Mouse (Mus musculus) ES-Bruce4 (cell line): ENCODE measurements around the gene Cdsn. TPM values are rescaled to one million over a fixed set of nuclear protein-coding genes. Genes with fewer than 3 reads are reported as not detected.

Source experiments
- H3K27ac ChIP-seq: 2 replicates; pipeline ENCODE4 v1.5.1; 2012; ENCODE audit warnings: low read length, inconsistent platforms; ENCODE audit not compliant: insufficient read depth
- H3K27me3 ChIP-seq: 2 replicates; pipeline ENCODE4 v1.6.1; 2012; ENCODE audit warnings: mild to moderate bottlenecking, low read length, inconsistent platforms; ENCODE audit not compliant: control insufficient read depth, poor library complexity, insufficient read depth, severe bottlenecking
- H3K36me3 ChIP-seq: 2 replicates; pipeline ENCODE4 v1.6.1; 2012; ENCODE audit warnings: inconsistent platforms, mild to moderate bottlenecking, low read length, moderate library complexity; ENCODE audit not compliant: control insufficient read depth, poor library complexity, insufficient read depth, severe bottlenecking
- H3K4me1 ChIP-seq: one replicate; pipeline ENCODE4 v1.8.1; 2011; ENCODE audit warnings: low read length; ENCODE audit not compliant: control insufficient read depth, insufficient read depth
- H3K4me3 ChIP-seq: 2 replicates; pipeline ENCODE4 v1.5.1; 2011; ENCODE audit warnings: low read depth, mild to moderate bottlenecking, low read length
- H3K9ac ChIP-seq: 2 replicates; pipeline ENCODE4 v1.6.1; 2012; ENCODE audit warnings: low read depth, mild to moderate bottlenecking, inconsistent platforms; ENCODE audit not compliant: poor library complexity, severe bottlenecking
- H3K9me3 ChIP-seq: replicated peaks from 2 replicates; pipeline ENCODE4 v1.6.1; 2012; ENCODE audit warnings: mild to moderate bottlenecking, low read length, inconsistent platforms; ENCODE audit not compliant: control insufficient read depth, poor library complexity, insufficient read depth, severe bottlenecking
- CTCF ChIP-seq: IDR thresholded peaks from one replicate; pipeline ENCODE4 v1.8.1; 2011; ENCODE audit warnings: low read depth, low read length
- EP300 ChIP-seq: IDR thresholded peaks from 2 replicates; pipeline ENCODE4 v1.6.1; 2011; ENCODE audit warnings: low read depth, low read length; ENCODE audit not compliant: insufficient read depth
- POLR2A ChIP-seq: IDR thresholded peaks from one replicate; pipeline ENCODE4 v1.8.1; 2011; ENCODE audit warnings: low read length; ENCODE audit not compliant: insufficient read depth
- polyA plus RNA-seq: library from polyadenylated mRNA; stranded (reverse); fragments of >200 nt; gene quantifications from 2 replicates; pipeline ENCODE4 v1.2.4, GENCODE M21; 2011; ENCODE audit warnings: low read depth; ENCODE audit not compliant: missing spikeins, insufficient read depth, insufficient read length

Gene Cdsn
- polyA plus RNA-seq, 1 experiment = not detected

DNA sequence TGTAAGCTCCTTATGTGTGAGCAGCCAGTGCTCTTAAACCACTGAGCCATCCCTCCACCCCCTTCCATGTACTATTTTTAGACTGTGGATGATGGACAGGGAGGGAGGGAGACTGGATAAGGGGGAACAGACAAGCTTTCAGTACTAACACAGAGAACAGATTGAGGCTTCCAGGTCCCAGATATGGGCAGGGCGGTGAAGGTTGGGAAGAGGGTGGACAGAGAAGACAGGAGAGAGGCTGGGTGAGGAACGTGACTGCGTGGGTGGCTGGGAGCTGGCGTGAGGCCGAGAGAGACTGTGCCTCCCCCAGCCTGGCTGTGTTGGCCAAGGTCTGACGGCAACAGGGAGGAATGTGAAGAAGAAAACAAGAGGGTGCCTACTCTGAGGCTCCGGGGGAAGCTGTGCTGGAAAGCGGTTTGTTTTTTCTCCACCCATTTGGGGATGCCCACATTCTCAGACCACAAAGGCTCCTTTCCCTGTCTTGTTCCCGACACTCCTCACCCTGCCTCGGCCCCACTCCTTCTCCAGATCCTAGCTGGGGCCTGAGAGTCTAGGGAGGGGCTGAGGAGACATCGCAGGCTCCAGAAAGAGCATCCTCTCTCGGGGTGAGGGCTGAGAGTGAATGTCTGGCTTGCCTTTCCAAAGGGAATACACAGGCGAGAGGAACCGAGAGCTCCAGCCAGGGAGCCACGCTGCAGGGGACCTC, 2.3 kb upstream of the Cdsn start:
- Histone ChIP-seq H3K27me3 (no peaks in the 10 kb centered on the region), H3K9me3 (no peaks in the 10 kb centered on the region), H3K36me3 (no peaks in the 10 kb centered on the region), H3K4me1 (peaks cover 8% of the 10 kb centered on the region), H3K9ac (no peak overlapping the region; the same call in 1 of the 2 replicates), H3K4me3 (no peak overlapping the region), H3K27ac (peak overlapping the region; percentile 37; the same call in 1 of the 2 replicates)
- TF ChIP-seq CTCF = no peak
- no peak for TF ChIP-seq POLR2A
- no peak for TF ChIP-seq EP300

DNA sequence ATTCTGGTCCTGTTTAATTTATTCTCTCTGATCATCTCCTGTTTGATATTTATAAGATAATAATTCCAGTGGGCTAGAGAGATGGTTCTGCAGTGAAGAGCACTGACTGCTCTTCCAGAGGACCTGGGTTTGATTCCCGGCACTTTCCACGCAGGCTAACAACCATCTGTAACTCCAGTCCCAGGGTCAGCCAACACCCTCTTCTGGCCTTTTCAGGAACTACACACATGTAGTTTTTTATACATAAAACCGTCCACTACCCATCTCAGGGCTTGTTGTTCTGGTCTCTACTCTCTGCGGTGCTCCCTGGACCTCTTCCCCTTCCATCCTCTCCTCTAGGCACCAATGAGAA, 1.8 kb upstream of the Cdsn start:
- Histone ChIP-seq H3K36me3 (no peaks in the 10 kb centered on the region), H3K9ac (no peak overlapping the region), H3K27ac (no peak overlapping the region), H3K4me1 (peaks cover 8% of the 10 kb centered on the region), H3K9me3 (no peaks in the 10 kb centered on the region), H3K27me3 (no peaks in the 10 kb centered on the region), H3K4me3 (no peak overlapping the region)
- TF ChIP-seq CTCF (peak; percentile 2), EP300 (no peak), POLR2A (no peak)

DNA sequence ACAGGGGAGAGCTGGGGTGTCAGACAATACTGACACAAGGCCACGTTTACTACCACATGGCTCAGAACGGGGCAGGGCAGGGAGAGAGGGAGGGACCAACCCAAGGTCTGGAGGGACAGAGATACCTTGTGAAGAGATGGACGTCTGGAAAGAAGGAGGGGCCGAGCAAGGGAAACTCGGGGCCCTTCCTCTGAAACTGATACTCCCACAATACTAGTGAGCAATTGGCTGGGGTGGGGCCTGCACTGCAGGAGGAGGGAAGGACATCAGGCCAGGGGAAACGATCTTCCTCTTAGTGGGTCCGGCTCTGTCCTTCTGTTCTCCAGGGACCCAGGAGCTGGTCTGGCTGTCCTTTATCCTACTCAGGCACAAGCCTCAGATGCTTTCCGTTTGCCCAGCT, 1.1 kb upstream of the Cdsn start:
- Histone ChIP-seq H3K4me3 (no peak overlapping the region), H3K36me3 (no peaks in the 10 kb centered on the region), H3K9me3 (no peaks in the 10 kb centered on the region), H3K9ac (no peak overlapping the region), H3K4me1 (peaks cover 9% of the 10 kb centered on the region), H3K27me3 (no peaks in the 10 kb centered on the region), H3K27ac (no peak overlapping the region)
- no peak for TF ChIP-seq CTCF
- no peak for TF ChIP-seq EP300
- no peak for TF ChIP-seq POLR2A

DNA sequence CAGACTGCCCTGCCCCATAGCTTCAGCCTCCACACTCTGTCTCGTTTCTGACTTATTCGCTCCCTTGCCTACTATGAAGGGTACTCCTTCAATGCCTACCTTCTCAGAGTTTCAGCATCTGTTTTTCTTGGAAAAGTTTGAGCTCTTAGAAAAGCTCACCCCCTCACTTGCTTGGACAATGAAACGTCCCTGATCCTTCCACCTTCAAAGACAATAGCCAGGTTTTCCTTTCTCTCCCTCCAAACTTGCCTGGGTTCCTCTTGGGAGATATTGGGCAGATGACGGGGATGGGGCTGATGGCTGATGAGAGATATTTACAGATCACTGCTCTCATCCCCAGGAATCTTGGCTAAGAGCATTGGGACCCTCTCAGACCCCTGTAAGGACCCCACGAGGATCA, 2.4 kb downstream of the Cdsn start:
- TF ChIP-seq EP300 (no peak), CTCF (no peak), POLR2A (no peak)
- peak overlapping the region; percentile 20 for H3K4me3 ChIP-seq
- no peaks in the 10 kb centered on the region for H3K9me3 ChIP-seq
- peak overlapping the region; percentile 37; the same call in 1 of the 2 replicates for H3K9ac ChIP-seq
- no peaks in the 10 kb centered on the region for H3K36me3 ChIP-seq
- H3K27ac ChIP-seq = no peak overlapping the region
- H3K27me3 ChIP-seq = no peaks in the 10 kb centered on the region
- peaks cover 12% of the 10 kb centered on the region for H3K4me1 ChIP-seq

DNA sequence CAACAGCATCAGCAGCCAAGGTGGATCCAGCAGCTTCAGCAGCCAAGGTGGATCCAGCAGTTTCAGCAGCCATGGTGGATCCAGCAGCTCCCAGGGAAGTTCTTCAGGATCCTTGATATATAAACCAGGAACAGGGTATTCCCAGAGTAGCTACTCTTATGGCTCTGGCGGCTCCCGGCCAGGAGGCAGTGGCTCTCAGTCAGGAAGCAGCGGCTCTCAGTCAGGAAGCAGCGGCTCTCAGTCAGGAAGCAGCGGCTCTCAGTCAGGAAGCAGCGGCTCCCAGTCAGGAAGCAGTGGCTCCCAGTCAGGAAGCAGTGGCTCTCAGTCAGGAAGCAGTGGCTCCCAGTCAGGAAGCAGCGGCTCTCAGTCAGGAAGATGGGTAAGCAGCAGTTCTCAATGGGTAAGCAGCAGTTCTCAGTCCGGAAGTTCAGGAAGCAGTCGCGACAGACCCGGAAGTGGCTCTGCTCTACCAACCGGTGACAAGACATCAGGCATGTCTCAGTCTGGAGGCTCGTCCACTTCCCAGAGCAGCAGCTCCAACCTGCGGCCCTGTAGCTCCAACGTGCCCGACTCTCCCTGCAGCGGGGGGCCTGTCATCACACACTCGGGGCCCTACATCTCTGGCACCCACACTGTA, 3.0 kb downstream of the Cdsn start:
- Histone ChIP-seq H3K9ac (peak overlapping the region; percentile 37; the same call in 1 of the 2 replicates), H3K9me3 (no peaks in the 10 kb centered on the region), H3K27me3 (no peaks in the 10 kb centered on the region), H3K4me1 (peaks cover 12% of the 10 kb centered on the region), H3K36me3 (no peaks in the 10 kb centered on the region), H3K4me3 (peak overlapping the region; percentile 20), H3K27ac (no peak overlapping the region)
- TF ChIP-seq EP300 = no peak
- TF ChIP-seq CTCF = no peak
- TF ChIP-seq POLR2A = no peak

DNA sequence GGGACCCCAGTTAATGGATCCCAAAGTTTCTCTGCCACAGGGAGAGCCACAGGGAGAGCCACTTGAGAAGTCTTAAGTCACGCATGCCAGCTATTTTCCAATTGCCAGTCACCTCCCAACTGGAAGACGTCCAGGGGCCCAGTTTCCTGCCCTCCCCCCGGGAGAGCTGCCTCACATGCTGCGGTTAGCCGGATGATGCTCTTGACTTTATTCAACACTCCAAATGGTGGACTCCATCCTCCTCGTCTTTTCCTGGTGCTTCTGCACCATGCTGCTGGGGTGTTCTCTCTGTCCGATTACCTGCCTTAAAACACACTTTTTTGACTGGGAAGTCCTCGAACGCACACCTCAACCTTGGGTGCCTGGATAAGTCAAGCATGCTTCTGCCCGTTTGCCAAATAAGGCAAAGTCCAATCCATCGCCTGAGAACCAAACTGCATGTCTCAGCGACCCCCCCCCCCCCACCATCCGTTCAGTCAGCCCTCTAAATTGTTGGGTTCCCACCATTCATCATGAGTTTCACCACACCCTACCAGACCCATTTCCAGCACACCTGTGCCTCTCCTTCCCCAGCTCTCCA, 4.3 kb downstream of the Cdsn start:
- no peak overlapping the region for H3K4me3 ChIP-seq
- TF ChIP-seq POLR2A (no peak), EP300 (no peak), CTCF (no peak)
- no peak overlapping the region for H3K27ac ChIP-seq
- H3K4me1 ChIP-seq = peaks cover 6% of the 10 kb centered on the region
- H3K9ac ChIP-seq = 0 out of 2 replicates have a peak overlapping the region, but pooled peaks have one; percentile 37
- H3K27me3 ChIP-seq = no peaks in the 10 kb centered on the region
- no peaks in the 10 kb centered on the region for H3K9me3 ChIP-seq
- no peaks in the 10 kb centered on the region for H3K36me3 ChIP-seq
